Mouse (Mus musculus): ENCODE measurements at regions not wholly inside any gene's neighbourhood (a gene's known extent, or its start where the extent isn't known, plus 50 kb on each side); places are given as distances from the start of the nearest gene placed in this dataset.

DNA sequence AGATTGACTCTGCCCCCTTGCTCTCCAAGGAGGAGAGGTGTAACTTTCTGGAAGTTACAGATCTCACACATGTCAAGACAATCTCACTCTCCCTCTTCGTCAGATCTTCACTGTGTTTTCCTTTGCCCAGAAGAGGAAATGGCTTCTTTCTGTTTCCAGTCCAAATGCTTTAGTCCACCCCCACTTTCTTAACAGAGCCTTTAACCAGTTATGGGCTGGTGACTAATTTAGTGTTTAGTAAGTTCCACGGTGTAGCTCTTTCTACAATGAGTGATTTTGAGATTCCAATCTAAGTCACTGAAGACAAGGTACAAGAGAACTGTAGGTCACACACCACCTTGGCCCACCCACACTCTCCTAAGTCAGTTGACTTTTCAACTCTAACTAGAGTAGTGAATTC is 107.3 kb upstream of the Fn1 start:
- no peak overlapping the region for H3K4me3 ChIP-seq (ENCODE audit: low read depth, low read length)
- H3K36me3 ChIP-seq (ENCODE audit: control insufficient read depth, insufficient read depth, low read length): no peaks in the 10 kb centered on the region
- peaks cover 2% of the 10 kb centered on the region for H3K4me1 ChIP-seq (ENCODE audit: control insufficient read depth, insufficient read depth, low read length)
- no peaks in the 10 kb centered on the region for H3K27me3 ChIP-seq (ENCODE audit: control insufficient read depth, insufficient read depth, low read depth, low read length)
- H3K9ac ChIP-seq (ENCODE audit: low read depth, low read length): no peak overlapping the region
- H3K27ac ChIP-seq (ENCODE audit: low read length): no peak overlapping the region
- ATAC-seq: no peak
- no peaks in the 10 kb centered on the region for H3K9me3 ChIP-seq (replicated peaks; ENCODE audit: control insufficient read depth, low read length, poor library complexity, severe bottlenecking)
- WGBS: 90% methylated on average over 2 of the region's 2 CpGs
- no peak overlapping the region for H3K4me2 ChIP-seq (ENCODE audit: low read length)

DNA sequence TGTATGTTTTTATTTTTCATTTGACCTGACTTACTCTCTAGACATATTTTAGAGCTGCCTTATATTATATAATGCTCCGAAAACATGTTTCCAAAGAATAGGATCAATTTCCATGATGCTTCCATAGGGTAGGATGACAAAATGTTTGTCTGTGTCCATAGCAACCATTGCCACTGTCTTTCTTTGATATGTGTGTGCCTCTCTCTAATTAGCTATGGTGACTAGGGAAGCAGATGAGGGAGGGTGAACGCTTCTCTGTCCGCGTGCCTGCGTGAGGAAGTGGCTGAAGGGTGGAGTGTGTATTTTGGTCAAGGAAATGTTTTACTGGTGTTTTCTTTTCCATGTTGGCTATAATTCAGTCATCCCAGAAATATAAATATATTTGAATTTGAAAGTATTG is 104.2 kb upstream of the Fn1 start:
- Histone ChIP-seq H3K9me3 (replicated peaks; ENCODE audit: control insufficient read depth, low read length, poor library complexity, severe bottlenecking) (peaks cover 3% of the 10 kb centered on the region; the same call in 1 of the 2 replicates), H3K4me1 (ENCODE audit: control insufficient read depth, insufficient read depth, low read length) (peaks cover 2% of the 10 kb centered on the region), H3K27ac (ENCODE audit: low read length) (no peak overlapping the region), H3K9ac (ENCODE audit: low read depth, low read length) (no peak overlapping the region), H3K27me3 (ENCODE audit: control insufficient read depth, insufficient read depth, low read depth, low read length) (no peaks in the 10 kb centered on the region), H3K4me3 (ENCODE audit: low read depth, low read length) (no peak overlapping the region), H3K4me2 (ENCODE audit: low read length) (no peak overlapping the region), H3K36me3 (ENCODE audit: control insufficient read depth, insufficient read depth, low read length) (no peaks in the 10 kb centered on the region)
- ATAC-seq: no peak
- 49% methylated on average over 5 of the region's 5 CpGs for WGBS

DNA sequence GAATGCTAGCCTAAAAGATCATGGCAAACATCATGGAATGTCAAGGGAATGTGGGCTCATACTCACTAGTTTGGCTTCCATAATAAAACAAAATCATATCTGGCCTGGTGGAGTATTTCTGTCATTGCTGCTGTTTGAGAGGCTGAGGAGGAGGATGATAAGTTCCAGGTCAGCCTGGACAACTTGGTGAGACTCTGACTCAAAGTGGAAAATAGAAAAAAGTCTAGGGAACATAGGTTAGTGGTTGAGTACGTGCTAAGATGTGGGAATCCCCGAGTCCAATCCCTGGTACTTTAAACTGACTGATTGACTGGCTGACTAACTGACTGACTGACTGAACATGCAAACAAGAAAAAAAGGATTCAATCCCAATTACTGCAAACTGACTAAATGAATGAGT is 103.2 kb upstream of the Fn1 start:
- no peak overlapping the region for H3K27ac ChIP-seq (ENCODE audit: low read length)
- H3K27me3 ChIP-seq (ENCODE audit: control insufficient read depth, insufficient read depth, low read depth, low read length): no peaks in the 10 kb centered on the region
- peaks cover 2% of the 10 kb centered on the region for H3K4me1 ChIP-seq (ENCODE audit: control insufficient read depth, insufficient read depth, low read length)
- 87% methylated on average over 2 of the region's 2 CpGs for WGBS
- H3K9ac ChIP-seq (ENCODE audit: low read depth, low read length): no peak overlapping the region
- H3K36me3 ChIP-seq (ENCODE audit: control insufficient read depth, insufficient read depth, low read length): no peaks in the 10 kb centered on the region
- no peak overlapping the region for H3K4me2 ChIP-seq (ENCODE audit: low read length)
- H3K9me3 ChIP-seq (replicated peaks; ENCODE audit: control insufficient read depth, low read length, poor library complexity, severe bottlenecking): peaks cover 3% of the 10 kb centered on the region; the same call in 1 of the 2 replicates
- H3K4me3 ChIP-seq (ENCODE audit: low read depth, low read length): no peak overlapping the region
- no peak for ATAC-seq

DNA sequence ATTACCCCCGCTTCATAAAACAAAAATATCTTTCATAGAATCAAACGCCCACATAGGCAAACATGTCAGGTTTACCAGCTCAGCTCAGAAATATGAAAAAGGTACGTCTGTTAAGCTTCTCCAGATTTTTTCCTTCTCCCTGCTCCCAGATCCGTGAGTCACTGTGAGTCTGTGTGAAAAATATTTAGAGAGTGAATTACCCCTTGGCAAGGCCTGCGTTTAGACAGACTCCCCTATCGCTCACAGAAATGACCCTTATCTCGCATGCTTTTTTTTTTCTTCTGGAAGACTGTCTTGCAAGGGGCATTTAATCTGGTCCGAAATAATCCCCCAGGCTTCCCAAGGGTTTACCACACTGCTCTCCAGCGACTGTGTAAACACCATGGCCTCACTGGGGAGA is 102.4 kb upstream of the Fn1 start:
- no peak overlapping the region for H3K4me3 ChIP-seq (ENCODE audit: low read depth, low read length)
- no peak for ATAC-seq

DNA sequence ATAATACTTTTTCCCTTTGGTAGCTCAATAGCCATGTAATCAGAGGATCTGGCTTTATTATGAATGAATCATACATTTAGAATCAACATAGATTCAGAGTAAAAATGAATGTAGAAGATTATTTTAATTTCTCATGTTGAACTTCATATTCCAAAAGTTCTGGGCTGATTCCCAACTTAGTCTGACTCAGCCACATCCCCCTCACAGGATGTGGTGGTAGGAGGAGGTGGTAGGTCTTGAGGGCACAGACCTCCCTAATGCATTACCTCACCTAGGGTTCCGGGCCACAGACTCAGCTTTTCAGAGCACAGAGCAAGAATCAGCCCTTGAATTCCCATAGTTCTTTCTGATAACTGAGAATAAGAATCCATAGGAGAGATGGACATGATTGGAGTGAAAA is 99.4 kb upstream of the Fn1 start:
- Histone ChIP-seq H3K27me3 (ENCODE audit: control insufficient read depth, insufficient read depth, low read depth, low read length) (no peaks in the 10 kb centered on the region), H3K27ac (ENCODE audit: low read length) (no peak overlapping the region), H3K9ac (ENCODE audit: low read depth, low read length) (no peak overlapping the region), H3K4me1 (ENCODE audit: control insufficient read depth, insufficient read depth, low read length) (peaks cover 2% of the 10 kb centered on the region), H3K9me3 (replicated peaks; ENCODE audit: control insufficient read depth, low read length, poor library complexity, severe bottlenecking) (peaks cover 3% of the 10 kb centered on the region; the same call in 1 of the 2 replicates), H3K4me2 (ENCODE audit: low read length) (no peak overlapping the region), H3K4me3 (ENCODE audit: low read depth, low read length) (no peak overlapping the region), H3K36me3 (ENCODE audit: control insufficient read depth, insufficient read depth, low read length) (no peaks in the 10 kb centered on the region)
- ATAC-seq: no peak
- WGBS: 89% methylated on average over 1 of the region's 1 CpGs

More for the DNA sequence above, 102.4 kb upstream of the Fn1 start:
- Histone ChIP-seq H3K27ac (ENCODE audit: low read length) (no peak overlapping the region), H3K27me3 (ENCODE audit: control insufficient read depth, insufficient read depth, low read depth, low read length) (no peaks in the 10 kb centered on the region), H3K36me3 (ENCODE audit: control insufficient read depth, insufficient read depth, low read length) (no peaks in the 10 kb centered on the region), H3K9ac (ENCODE audit: low read depth, low read length) (no peak overlapping the region), H3K4me2 (ENCODE audit: low read length) (no peak overlapping the region), H3K4me1 (ENCODE audit: control insufficient read depth, insufficient read depth, low read length) (peaks cover 2% of the 10 kb centered on the region), H3K9me3 (replicated peaks; ENCODE audit: control insufficient read depth, low read length, poor library complexity, severe bottlenecking) (peaks cover 3% of the 10 kb centered on the region; the same call in 1 of the 2 replicates)
- whole genome bisulfite sequencing: 67% methylated on average over 9 of the region's 9 CpGs

DNA sequence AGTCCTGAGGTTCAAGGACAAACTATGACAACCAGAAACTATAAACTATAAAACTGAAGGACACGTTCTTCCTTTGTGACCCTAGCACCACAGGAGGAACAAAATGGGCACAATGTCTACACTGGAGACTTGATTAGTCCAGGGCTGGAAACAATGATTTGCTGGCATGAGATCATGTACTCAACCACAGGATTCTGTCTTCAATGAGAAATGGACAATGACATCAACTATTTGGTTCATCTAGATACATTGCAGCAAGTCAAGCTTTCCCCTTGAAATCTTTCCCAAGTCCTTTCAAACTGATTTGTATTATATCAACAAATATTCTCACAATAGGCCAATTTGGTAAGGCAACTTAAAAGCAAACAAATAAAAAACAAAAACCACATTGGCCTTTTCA is 98.6 kb upstream of the Fn1 start:
- H3K27me3 ChIP-seq (ENCODE audit: control insufficient read depth, insufficient read depth, low read depth, low read length): no peaks in the 10 kb centered on the region
- H3K9ac ChIP-seq (ENCODE audit: low read depth, low read length): no peak overlapping the region
- WGBS: 82% methylated on average over 1 of the region's 1 CpGs
- peaks cover 3% of the 10 kb centered on the region; the same call in 1 of the 2 replicates for H3K9me3 ChIP-seq (replicated peaks; ENCODE audit: control insufficient read depth, low read length, poor library complexity, severe bottlenecking)
- H3K4me2 ChIP-seq (ENCODE audit: low read length): no peak overlapping the region
- ATAC-seq: no peak
- H3K4me3 ChIP-seq (ENCODE audit: low read depth, low read length): no peak overlapping the region
- H3K27ac ChIP-seq (ENCODE audit: low read length): no peak overlapping the region
- no peaks in the 10 kb centered on the region; the same call in 1 of the 2 replicates for H3K4me1 ChIP-seq (ENCODE audit: control insufficient read depth, insufficient read depth, low read length)
- H3K36me3 ChIP-seq (ENCODE audit: control insufficient read depth, insufficient read depth, low read length): no peaks in the 10 kb centered on the region

DNA sequence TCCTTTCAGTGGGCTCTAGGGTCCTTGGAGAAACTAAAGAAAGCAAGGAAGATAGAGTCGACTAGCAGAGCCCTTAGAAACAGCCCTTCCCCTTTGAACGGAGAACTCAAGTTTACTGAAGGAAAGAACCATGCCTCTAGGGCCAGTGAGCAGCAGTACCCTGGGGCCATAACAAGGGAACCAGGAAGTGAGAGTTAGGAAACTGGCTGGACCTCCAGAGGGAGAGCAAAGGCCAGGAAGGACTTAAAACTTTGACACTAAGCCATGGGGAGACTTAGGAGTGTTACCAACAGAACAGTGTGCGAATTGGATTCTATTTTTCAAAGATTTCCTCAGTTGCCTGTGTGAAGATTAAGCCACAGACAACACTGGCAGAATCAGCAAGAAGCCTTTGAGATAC is 82.6 kb upstream of the Fn1 start:
- H3K4me1 ChIP-seq (ENCODE audit: control insufficient read depth, insufficient read depth, low read length): no peaks in the 10 kb centered on the region
- no peak overlapping the region for H3K4me2 ChIP-seq (ENCODE audit: low read length)
- no peaks in the 10 kb centered on the region for H3K36me3 ChIP-seq (ENCODE audit: control insufficient read depth, insufficient read depth, low read length)
- no peak overlapping the region for H3K27ac ChIP-seq (ENCODE audit: low read length)
- WGBS: 81% methylated on average over 3 of the region's 3 CpGs
- no peak overlapping the region for H3K9ac ChIP-seq (ENCODE audit: low read depth, low read length)
- H3K4me3 ChIP-seq (ENCODE audit: low read depth, low read length): no peak overlapping the region
- H3K27me3 ChIP-seq (ENCODE audit: control insufficient read depth, insufficient read depth, low read depth, low read length): no peaks in the 10 kb centered on the region
- ATAC-seq: no peak
- H3K9me3 ChIP-seq (replicated peaks; ENCODE audit: control insufficient read depth, low read length, poor library complexity, severe bottlenecking): no peaks in the 10 kb centered on the region

DNA sequence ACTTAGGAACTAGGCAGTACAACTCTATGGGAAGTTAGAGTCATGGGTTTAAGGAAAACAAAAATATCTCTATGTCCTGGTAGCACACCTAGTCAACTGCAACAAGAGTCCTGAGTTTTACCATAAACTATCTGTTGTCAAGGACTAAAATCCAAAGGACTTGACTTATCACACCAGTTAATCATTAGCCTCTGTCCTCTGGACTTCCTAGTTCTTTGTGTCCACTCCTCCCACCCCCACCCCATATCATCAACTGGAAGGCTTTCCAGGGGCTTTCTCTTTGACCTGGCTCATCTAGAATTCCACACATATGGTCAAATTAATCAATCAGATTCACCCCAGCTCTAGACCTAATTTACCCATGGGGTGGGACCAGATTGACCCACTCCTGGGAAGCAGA is 78.6 kb upstream of the Fn1 start:
- Histone ChIP-seq H3K27me3 (ENCODE audit: control insufficient read depth, insufficient read depth, low read depth, low read length) (no peaks in the 10 kb centered on the region), H3K4me3 (ENCODE audit: low read depth, low read length) (no peak overlapping the region)
- ATAC-seq: no peak

DNA sequence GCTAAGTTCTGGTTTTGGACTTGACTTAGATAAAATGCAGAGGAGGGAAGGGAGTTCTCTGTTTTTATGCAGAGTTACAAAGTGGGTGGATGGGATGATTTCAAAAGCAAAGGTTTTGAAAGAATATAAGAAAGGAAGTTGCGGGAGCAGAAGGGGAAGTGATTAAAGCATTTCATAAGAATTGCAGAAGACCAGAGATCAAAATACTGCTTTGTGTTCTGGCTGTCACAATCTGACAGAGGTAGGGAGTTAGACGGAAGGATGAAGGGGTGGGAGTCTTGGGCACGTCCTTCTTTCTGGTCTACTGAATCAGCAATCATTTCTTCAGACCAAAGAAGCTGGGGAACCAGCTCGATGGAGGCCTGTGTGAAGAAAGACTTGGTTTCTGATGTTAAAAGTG is 78.0 kb upstream of the Fn1 start:
- no peak for ATAC-seq
- Histone ChIP-seq H3K27me3 (ENCODE audit: control insufficient read depth, insufficient read depth, low read depth, low read length) (no peaks in the 10 kb centered on the region), H3K27ac (ENCODE audit: low read length) (no peak overlapping the region), H3K36me3 (ENCODE audit: control insufficient read depth, insufficient read depth, low read length) (no peaks in the 10 kb centered on the region), H3K4me1 (ENCODE audit: control insufficient read depth, insufficient read depth, low read length) (no peaks in the 10 kb centered on the region), H3K4me2 (ENCODE audit: low read length) (no peak overlapping the region), H3K9ac (ENCODE audit: low read depth, low read length) (no peak overlapping the region), H3K9me3 (replicated peaks; ENCODE audit: control insufficient read depth, low read length, poor library complexity, severe bottlenecking) (no peaks in the 10 kb centered on the region), H3K4me3 (ENCODE audit: low read depth, low read length) (no peak overlapping the region)
- WGBS: 71% methylated on average over 4 of the region's 4 CpGs

More for the DNA sequence above, 78.6 kb upstream of the Fn1 start:
- Histone ChIP-seq H3K9ac (ENCODE audit: low read depth, low read length) (no peak overlapping the region), H3K4me1 (ENCODE audit: control insufficient read depth, insufficient read depth, low read length) (no peaks in the 10 kb centered on the region), H3K27ac (ENCODE audit: low read length) (no peak overlapping the region), H3K9me3 (replicated peaks; ENCODE audit: control insufficient read depth, low read length, poor library complexity, severe bottlenecking) (no peaks in the 10 kb centered on the region), H3K4me2 (ENCODE audit: low read length) (no peak overlapping the region), H3K36me3 (ENCODE audit: control insufficient read depth, insufficient read depth, low read length) (no peaks in the 10 kb centered on the region)
